Mouse (Mus musculus): ENCODE data around the gene Galnt9. TPM values are rescaled to one million over a fixed set of nuclear protein-coding genes. Genes with fewer than 3 reads are reported as not detected.

Gene Galnt9
- total RNA-seq, 2 experiments from 2014 or later: not detected

DNA sequence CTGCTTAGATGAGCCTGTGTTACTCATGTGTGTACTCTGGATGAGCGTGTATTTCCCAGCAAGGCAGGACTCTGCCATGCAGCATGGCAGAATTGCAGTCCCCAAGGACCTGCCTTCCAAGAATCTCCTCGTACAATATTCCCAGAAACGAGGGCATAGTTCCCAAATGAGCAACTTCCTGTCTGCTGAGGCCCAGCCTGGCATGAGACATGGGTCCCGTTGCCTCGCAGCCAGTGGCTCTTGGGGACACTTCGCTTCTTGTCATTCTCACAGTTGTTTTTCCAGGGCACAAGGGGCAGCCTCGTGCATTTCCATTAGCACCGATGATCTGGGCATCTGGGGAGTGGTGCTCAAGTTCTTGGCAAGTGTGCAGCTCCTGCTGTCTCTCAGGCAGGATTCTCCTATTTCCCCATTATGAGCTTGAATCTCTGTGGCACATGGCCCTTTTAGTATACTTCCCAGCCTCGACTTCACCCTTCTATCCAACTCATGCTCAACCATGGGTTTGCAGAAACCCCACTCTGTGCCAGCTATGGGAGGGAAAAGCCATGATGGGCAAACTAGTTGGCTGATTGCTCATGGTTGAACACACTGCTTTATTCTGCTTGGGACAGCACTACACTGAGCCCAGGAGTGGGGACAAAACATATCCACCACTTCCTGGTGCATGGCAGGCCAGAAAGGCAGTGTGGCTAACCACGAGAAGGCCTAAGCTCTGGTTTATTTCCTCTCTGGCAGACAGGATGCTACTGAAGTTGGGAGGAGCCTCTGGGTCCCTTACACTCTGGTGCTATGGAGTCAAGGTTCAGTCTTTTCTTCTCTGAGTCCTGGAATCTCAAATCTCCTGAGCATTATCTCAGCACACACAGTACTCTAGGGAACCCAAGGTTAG lies 38.7 kb downstream of the Galnt9 start:
- DNase-seq (ENCODE audit: low spot score): no peak

DNA sequence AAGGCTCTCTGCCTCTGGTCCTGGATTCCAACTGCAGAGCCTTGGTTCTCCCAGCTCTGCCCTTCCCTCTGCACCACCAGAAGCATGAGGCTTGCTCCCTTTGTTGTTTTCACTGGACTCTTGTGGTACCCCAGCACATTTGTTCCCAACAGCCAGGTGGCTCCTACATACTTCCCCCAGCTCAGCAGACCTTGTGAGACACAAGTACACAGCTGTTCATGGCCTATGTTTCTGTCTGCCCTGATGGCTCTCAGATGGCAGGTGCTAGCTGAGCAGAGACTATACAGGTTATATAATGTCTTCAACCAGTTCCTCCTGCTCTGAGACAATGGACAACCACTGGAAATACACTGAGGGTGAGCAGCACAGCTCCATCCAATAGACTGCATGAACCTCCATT lies 43.3 kb downstream of the Galnt9 start:
- no peak for DNase-seq (ENCODE audit: low spot score)

DNA sequence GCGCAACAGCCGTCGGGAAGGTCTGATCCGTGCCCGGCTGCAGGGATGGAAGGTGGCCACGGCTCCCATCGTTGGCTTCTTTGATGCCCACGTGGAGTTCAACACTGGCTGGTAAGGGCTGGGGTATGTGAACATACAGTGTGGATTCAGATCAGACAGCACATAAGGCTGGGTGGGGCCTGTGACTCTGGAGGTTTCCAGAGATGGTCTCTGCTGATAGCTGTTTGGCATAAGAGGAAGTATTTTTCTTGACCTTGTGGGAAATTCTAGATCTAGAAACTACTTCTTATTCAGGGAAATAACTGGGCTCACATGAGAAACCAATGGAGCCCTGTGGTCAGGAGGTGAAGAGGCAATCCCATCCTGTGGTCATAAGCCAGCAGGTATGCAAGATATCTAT lies 45.7 kb downstream of the Galnt9 start:
- DNase-seq (ENCODE audit: low spot score): no peak

DNA sequence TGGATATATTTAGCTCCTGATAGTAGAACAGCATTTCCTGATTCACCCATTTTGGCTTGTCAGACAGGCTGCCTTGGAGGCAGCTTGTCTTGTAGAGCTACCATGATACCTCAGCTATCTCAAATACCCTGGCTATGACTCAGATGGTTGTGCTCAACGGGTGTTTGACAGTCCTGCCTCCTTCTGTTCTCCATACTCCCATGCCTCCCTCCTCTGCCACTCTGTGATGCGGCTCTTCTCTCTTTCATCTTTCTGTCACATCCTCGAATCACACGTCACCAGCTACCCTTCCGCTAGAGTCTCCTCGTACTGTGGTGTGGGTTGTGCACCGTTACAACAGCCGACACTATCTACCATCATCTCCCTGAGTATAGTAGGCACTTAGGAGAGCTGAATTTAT lies 50.3 kb downstream of the Galnt9 start:
- no peak for DNase-seq (ENCODE audit: low spot score)

DNA sequence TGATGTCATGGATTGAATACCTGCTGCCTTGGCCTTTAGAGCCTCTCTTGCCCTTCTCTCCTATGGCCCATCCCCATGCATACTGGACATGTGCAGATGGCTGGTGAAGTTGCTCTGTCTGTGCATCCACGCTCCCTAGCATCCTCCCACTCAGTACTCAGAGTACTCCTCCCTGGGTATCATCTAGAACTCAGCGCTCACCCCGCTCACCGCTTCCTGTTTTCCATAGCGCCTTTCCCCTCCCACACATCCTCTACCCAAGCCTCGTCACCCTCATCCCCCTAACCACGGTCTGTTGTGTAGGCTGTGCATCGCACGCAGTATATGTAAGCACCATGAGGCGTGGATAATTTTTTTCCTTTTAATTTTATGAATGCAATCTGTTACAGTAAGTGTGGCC lies 51.2 kb downstream of the Galnt9 start:
- no peak for DNase-seq (ENCODE audit: low spot score)

DNA sequence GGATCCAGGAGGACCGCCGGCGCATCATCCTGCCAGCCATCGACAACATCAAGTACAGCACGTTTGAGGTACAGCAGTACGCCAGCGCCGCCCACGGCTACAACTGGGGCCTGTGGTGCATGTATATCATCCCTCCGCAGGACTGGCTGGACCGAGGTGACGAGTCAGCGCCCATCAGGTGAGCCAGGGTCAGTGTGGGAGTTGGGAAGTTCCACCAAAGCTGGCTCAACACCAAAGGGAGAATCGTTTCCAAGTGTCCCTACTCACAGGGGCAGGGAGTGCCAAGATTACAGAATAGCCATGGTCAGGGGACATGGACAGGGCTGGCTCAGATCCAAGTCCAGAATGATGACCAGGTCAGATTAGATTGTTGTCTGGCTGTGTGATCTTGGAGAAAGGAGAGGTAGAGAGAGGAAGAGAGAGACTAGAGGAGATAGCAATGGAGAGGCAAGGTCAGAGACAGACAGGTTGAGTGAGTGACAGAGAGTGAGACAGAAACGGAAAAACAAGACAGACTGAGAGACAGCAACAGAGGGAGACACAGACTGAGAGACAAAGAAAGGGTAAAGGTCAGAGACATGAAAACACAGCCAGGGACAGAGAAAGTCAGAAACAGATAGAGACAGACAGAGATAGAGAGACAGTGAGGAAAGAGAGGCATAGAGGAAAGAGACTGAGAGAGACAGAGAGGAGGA lies 52.1 kb downstream of the Galnt9 start:
- no peak for DNase-seq (ENCODE audit: low spot score)

DNA sequence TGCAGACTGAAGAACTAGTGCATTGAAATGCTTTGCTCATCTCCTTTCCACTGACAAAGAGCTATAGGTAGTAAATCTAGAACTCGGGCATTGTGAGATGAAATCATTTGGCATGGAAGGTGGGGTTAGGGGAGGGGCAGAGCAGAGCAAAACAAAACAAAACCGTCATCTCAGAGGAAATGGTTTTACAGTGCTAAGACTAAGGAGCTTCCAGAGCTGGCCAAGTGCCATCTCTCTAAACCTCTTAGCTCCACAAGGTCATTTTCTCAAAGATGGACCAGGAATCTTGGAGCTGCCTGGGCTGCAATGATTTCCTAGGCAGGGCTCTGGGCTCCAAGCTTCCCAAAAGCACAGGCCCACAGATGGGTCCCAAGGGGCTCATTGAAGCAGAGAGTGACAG lies 53.3 kb downstream of the Galnt9 start:
- no peak for DNase-seq (ENCODE audit: low spot score)

DNA sequence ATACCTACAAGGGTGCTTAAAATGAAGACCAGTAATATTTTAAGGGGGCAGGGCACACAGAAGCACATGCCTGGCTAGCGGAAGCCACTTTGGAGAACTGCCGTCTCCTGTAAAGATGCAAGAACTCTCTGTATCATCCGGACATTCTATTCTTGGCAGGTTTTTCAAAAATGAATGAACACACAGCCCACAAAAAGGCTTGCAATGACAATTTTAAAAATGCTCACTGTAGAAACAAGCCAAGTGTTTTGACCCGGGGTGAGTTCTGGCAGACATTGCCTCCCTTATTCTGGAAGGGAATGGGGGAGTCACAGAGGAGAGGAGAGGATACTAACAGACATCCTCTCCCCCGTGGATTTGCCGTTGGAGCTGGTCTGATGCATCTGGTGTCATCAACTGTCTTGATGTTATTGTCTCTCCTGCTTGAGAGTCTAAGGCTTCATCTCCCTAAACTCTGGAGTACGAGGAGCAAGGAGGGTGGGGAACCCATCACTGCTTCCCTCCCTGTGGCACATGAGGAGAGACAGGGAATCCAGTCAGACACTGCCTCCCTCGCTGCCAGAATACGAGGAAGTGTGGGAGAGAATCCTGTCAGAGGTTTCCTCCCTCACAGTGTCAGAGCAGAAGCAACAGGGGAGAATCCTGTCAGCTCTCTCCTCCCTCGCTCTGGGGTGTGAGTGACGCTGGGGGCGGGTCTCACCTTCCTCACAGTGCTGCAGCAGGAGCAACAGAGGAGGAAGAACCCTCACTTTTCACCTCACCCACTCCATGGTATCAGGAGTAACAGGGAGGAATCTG lies 54.3 kb downstream of the Galnt9 start:
- no peak for DNase-seq (ENCODE audit: low spot score)

DNA sequence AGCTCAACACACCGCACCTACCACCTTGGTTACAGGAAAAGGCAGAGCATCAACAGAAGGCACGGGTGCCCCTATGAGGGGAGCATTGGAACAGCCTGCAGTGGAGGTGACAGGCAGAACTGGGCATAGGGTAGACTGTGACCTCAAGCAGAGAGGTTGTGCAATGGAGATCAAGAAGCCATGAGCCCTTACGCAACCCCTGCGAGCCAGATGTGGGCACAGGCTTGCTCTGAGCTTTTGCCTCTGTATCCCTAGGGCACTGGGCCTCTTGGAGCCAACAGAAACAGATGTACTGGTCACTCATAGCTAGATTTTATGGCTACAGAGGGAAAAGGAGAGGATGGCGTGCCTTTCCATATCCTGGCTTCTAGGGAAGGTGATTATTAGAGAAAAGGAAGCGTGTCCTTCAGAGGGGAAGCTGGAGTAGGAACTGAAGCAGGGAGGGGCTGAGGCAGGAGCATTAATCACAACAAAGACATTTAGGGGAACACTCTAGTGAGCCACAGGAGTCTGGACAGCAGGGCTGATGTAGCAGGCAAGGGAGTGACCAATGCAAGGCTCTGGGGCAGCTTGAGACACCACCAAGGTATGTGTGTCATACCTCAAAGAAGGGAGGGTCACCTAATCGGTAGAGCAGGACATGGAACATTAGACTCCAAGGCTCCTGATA lies 59.0 kb downstream of the Galnt9 start:
- no peak for DNase-seq (ENCODE audit: low spot score)

DNA sequence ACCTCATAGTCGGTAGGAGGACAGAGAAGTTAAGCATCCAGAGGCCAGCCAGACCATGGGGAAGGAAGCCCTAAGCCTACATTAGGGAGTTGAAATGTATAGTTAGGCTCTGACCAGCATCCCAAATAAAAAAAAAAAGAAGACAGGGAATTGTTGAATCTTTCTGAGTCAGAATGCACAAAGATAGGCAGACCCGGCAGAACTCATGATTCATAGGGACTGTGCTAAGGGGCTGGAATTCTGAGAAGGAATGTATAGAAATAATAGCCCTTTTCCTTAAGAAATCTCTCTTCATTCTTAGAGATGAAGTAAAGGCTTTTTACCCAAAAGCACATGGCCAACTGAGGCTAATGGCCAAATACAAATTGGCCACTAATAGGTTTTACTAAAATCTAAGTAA lies 60.2 kb downstream of the Galnt9 start:
- no peak for DNase-seq (ENCODE audit: low spot score)

DNA sequence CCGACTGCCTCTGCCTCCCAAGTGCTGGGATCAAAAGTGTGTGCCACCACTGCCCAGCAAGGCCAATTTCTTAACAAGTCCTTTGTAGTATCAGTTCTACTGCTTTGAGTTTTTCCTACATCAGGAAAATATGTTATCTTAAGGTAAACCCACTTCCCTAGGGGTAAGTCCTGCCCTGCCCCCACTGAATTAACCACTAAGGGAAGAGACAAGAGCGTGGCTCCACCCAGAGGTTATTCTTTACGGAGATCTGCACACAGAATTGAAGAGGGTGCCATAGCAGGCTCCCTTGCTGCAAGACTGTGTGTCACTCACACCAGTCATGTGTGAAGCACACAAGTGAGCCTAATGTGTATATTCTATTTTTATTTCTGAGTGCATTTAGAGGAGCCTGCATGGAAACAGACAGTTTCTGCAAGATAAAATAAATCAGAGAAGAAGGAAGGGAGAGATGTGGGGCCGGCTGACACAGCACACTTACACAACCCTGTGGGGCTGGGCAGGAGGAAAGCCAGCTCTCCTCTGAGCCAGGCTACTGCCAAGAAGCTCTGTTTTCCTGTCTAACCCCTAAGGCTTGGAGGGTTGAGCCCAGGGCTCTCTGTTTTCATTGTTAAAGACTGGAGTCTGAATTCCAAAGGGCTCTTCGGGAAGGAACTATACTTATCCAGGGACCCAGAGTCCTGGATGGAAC lies 61.5 kb downstream of the Galnt9 start:
- DNase-seq (ENCODE audit: low spot score): no peak

DNA sequence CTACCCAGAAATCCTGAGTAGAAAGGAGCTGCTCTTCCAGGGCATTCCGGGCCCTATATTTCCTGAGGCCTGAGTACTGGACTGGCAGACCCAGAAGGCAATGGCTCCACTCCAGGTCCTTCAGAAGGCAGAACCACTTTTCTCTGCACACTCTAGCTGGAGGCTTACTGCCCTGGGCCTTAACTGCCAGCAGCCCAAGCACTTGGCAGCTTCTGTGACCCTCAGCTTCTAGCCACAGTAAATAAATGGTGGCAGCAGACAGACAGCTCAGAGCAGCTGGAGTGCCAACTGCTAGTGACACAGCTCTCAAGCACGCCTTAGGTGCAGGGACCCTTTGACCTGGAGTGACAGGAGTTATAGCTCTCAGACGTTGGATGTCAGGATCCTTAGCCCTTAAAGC lies 63.6 kb downstream of the Galnt9 start:
- DNase-seq (ENCODE audit: low spot score): no peak

DNA sequence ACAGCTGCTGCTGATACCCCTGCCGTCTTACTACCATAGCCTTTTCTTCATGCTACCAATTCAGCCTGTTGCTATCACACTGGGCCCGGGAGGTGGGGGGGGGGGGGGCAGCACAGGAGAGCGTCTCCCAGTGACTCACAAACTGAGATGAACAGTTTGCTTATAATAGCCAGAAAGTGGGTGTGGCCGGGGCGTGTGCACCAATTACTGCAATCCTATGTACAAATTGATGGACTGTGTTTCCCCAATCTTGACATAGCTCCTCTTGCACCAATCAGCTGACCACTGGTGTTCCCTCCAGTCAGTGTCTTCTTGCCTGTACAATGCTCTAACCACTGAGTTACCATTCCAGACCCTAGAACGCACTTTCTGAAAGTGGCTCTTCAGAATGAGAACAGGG lies 64.2 kb downstream of the Galnt9 start:
- DNase-seq (ENCODE audit: low spot score): no peak

DNA sequence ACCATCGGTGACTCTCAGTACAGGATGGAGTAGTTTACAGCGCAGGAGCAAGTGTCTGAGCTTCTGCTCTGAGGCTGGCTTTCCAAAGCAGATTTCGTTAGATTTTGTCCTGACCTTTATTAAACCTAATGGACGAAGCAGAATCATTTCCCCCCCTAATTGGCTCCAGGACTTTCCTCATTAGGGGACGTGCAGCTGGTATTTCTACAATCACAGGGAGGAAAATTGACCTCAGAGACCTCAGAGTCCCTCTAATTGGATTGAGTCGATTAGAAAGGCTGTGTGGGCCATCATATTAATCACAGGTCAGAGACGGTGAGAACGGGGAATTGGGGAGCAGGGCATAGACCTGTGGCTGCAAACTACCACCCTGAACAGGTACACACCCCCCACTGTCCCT lies 64.8 kb downstream of the Galnt9 start:
- no peak for DNase-seq (ENCODE audit: low spot score)

DNA sequence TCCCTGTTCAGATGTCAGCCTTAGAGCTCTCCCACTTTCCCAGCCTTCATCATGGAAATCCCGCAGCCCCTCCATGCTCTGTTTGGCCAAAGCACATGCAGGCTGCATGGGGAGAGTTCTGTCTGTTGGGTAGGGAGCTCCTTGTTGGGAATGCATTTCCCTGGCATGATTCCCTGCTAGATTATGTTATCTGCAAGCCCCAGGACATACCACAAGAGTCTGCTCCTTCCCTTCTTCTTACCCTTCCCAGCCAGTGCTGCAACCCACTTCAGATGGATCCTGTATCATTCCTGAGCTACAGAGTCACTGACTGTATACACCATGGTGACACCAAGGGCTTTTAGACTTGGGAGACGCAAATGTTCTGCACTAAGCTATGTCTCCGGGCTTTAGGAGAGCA lies 65.3 kb downstream of the Galnt9 start:
- no peak for DNase-seq (ENCODE audit: low spot score)

DNA sequence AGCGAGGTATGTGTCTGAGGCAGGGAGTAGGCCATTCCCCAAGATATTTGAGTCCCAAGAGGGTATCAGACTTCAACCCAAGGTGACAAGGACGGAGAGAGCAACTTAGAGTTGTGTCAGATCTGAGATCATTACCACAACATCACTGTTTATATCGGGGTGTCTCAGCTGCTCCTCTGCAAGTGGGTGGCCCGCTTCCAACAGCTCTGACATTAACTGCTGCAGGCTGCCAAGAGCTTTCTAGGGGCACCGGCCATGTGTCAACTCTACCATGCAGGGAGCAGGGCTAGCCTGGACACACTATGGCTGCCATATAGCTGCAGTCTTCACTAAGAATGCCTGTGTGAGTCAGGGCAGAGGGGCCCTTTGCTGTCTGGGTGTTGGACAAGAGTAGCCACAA lies 65.7 kb downstream of the Galnt9 start:
- no peak for DNase-seq (ENCODE audit: low spot score)

DNA sequence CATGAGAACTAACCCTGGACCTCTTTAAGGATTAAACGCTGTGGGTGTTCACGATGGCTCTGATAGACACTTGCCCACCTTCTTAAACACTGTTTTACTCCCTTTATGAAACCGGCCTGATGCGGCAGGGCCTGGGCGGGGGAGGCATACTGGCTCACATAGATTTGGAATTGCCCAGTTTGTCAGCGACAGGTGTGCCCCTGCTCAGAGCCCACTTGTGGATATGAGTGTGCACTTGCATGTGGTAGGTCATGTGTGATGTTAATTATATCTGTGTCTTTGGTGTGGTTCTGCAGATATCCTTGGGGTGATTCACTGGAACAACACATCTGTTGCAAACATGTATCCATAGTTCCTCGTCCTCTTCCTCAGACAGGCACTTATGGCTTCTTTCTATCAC lies 66.3 kb downstream of the Galnt9 start:
- no peak for DNase-seq (ENCODE audit: low spot score)

DNA sequence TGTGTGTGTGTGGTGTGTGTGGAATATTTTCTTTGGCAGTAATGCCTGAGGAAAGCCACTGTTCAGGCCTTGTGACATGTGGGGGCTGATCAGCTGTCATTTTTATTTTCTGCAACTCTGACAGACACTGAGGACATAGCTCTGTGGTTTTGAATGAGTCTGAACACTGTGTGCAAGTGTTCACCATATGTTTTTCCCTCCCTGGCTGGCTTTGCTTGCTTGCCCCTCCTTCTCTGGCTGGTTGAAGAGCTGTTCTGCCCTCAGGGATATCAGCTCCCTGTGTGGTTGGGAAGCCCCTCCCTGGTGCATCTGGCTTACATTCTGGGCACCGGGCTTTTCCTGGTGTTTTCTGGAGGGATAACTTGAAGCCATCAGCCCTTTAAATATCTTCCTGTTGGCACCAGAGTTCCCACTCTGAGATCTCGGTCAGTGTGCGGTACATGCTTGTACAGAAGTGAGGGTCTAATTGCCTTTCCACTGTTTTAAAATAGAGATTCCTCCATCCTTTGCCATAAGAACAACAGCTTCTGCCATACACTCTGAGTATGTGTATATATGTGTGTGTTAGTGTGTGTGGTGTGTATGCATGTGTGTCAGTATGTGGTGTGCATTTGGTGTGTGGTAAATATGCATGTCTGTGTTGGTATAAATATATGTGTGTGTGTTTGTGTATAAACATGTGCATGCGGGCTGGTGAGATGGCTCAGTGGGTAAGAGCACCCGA lies 67.4 kb downstream of the Galnt9 start:
- no peak for DNase-seq (ENCODE audit: low spot score)

DNA sequence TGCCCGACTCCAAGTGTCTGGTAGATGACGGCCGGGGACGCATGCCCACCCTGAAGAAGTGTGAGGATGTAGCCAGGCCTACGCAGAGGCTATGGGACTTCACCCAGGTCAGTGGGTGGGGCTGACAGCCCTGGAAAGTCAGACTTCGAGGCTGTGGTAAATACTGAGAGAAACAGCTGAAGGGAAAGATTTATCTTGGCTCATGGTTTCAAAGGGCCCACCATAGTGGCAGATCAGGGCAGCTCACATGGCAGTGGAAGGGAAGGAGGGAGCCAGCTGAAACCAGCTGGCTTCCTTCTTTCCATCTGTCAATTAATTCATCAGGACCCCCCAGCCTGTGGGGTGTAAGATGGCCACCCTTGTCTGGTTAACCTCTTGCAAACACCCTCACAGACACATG lies 75.1 kb downstream of the Galnt9 start:
- no peak for DNase-seq (ENCODE audit: low spot score)

DNA sequence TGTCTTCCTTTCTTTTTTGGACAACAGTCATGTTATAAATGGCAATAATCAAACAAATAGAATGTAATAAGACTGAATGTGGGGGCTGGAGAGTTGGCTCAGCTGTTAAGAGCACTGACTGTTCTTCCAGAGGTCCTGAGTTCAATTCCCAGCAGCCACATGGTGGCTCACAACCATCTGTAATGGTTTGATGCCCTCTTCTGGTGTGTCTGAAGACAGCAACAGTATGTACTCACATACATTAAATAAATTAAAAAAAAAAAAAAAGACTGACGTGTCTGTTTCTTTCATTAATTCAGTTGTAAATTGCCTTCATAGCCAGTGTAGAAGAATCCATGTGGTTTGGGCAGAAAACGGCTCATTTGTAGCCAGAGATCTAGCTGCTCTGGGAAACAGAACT lies 80.2 kb downstream of the Galnt9 start:
- no peak for DNase-seq (ENCODE audit: low spot score)
